Mouse (Mus musculus) stomach, postnatal 0 days (tissue): ENCODE results near the gene Cib2. TPM values are rescaled to one million over a fixed set of nuclear protein-coding genes. Genes with fewer than 3 reads are reported as not detected.
"Not testable (repeated sequence)": the region's sequence is repeated elsewhere in the genome, so short reads cannot be mapped to it uniquely, and the experiment has no call there.

Source experiments
- ATAC-seq: fragments of 200-750 bp; cut with Nextera tagmentation; 2 replicates; pipeline ENCODE4 v1.8.0; 2017; ENCODE audit not compliant: low FRiP score, low TSS enrichment
- DNase-seq: peaks from one replicate; pipeline ENCODE4 v3.0.0-alpha.2; 2016; ENCODE audit warnings: low spot score
- H3K27ac ChIP-seq: fragments of 300-500 bp; sonication (generic); replicated peaks from 2 replicates; pipeline ENCODE4 v1.5.1; 2014; ENCODE audit warnings: mild to moderate bottlenecking, control low read depth
- H3K27me3 ChIP-seq: fragments of 300-500 bp; sonication (generic); 2 replicates; pipeline ENCODE4 v1.6.1; 2014; ENCODE audit warnings: low read length; ENCODE audit not compliant: control insufficient read depth, insufficient read depth
- H3K36me3 ChIP-seq: fragments of 300-500 bp; sonication (generic); 2 replicates; pipeline ENCODE4 v1.6.1; 2014; ENCODE audit warnings: low read length, mixed read lengths; ENCODE audit not compliant: control insufficient read depth, insufficient read depth
- H3K4me1 ChIP-seq: fragments of 300-500 bp; sonication (generic); replicated peaks from 2 replicates; pipeline ENCODE4 v1.6.1; 2014; ENCODE audit warnings: antibody characterized with exemption; ENCODE audit not compliant: control insufficient read depth, insufficient read depth
- H3K4me2 ChIP-seq: fragments of 300-500 bp; sonication (generic); replicated peaks from 2 replicates; pipeline ENCODE4 v1.6.1; 2014; ENCODE audit warnings: low read depth, mild to moderate bottlenecking, control low read depth, moderate library complexity
- H3K4me3 ChIP-seq: fragments of 300-500 bp; sonication (generic); 2 replicates; pipeline ENCODE4 v1.5.1; 2014; ENCODE audit warnings: low read depth, low read length, control low read depth
- H3K9ac ChIP-seq: fragments of 300-500 bp; sonication (generic); 2 replicates; pipeline ENCODE4 v1.6.1; 2014; ENCODE audit warnings: mild to moderate bottlenecking, low read length, control low read depth, mixed read lengths
- H3K9me3 ChIP-seq: fragments of 300-500 bp; sonication (generic); 2 replicates; pipeline ENCODE4 v1.6.1; 2016; ENCODE audit warnings: low read length; ENCODE audit not compliant: control insufficient read depth
- CTCF ChIP-seq: IDR thresholded peaks from 2 replicates; pipeline ENCODE4 v1.5.1; 2016; ENCODE audit warnings: antibody characterized with exemption, low read depth, mild to moderate bottlenecking, moderate library complexity
- EP300 ChIP-seq: optimal IDR thresholded peaks from 2 replicates; pipeline ENCODE3; 2016; ENCODE audit warnings: antibody characterized with exemption
- WGBS: fragments of 180-500 bp; shearing (Covaris S2); extraction: QIAGEN DNeasy Blood & Tissue Kit; methylation state at CpG from one replicate; pipeline ENCODE4 v1.1.7; 2014; 5-methylcytosine and 5-hydroxymethylcytosine counted together
- polyA plus RNA-seq: library from polyadenylated mRNA; unstranded; fragments of >200 nt; fragmentation: Nextera tagmentation; extraction: Ambion mirVana; gene quantifications from 2 replicates; pipeline ENCODE4 v1.2.1, GENCODE M21; 2015

Cib2 gene
- polyA plus RNA-seq, 1 experiment from 2014 or later, result 6.1 TPM

GRCm38 (mm10) chr9:54596752-54597465 lies 36.9 kb upstream of the Cib2 start:
- 95% methylated on average over 15 of the region's 15 CpGs for WGBS
- DNase-seq, result no peak

GRCm38 (mm10) chr9:54593652-54594051 lies 33.6 kb upstream of the Cib2 start:
- not testable (repeated sequence) for H3K27me3 ChIP-seq, H3K4me3 ChIP-seq, ATAC-seq, DNase-seq, H3K9me3 ChIP-seq, H3K9ac ChIP-seq, H3K4me2 ChIP-seq, H3K4me1 ChIP-seq, H3K27ac ChIP-seq
- 80% methylated on average over 4 of the region's 4 CpGs for WGBS
- H3K36me3 ChIP-seq, result peaks cover 11% of the 10 kb centered on the region; the same call in 1 of the 2 replicates

More at GRCm38 (mm10) chr9:54596752-54597465, 36.9 kb upstream of the Cib2 start:
- Histone ChIP-seq H3K27me3 (no peaks in the 10 kb centered on the region), H3K36me3 (peaks cover 18% of the 10 kb centered on the region; the same call in 1 of the 2 replicates), H3K4me1 (no peaks in the 10 kb centered on the region), H3K9me3 (no peaks in the 10 kb centered on the region), H3K4me3 (no peak overlapping the region), H3K4me2 (no peak overlapping the region), H3K9ac (no peak overlapping the region), H3K27ac (no peak overlapping the region)
- ATAC-seq, result no peak
- TF ChIP-seq EP300 (no peak), CTCF (no peak)

GRCm38 (mm10) chr9:54587863-54588262 lies 27.8 kb upstream of the Cib2 start:
- 60% methylated on average over 4 of the region's 4 CpGs for WGBS

GRCm38 (mm10) chr9:54586199-54587061 lies 26.4 kb upstream of the Cib2 start, which contains the start of gene Idh3a:
TSS of gene Idh3a (plus strand) at chr9:54586334.
- H3K27me3 ChIP-seq, result no peaks in the 10 kb centered on the region
- peak within 1 kb of the TSS; percentile 61; the same call in 1 of the 2 replicates for H3K27ac ChIP-seq
- H3K9ac ChIP-seq, result peak within 1 kb of the TSS; percentile 81
- peak within 1 kb of the TSS; percentile 97 for H3K4me2 ChIP-seq
- DNase-seq (peak; percentile 98), ATAC-seq (peak; percentile 99)
- no peaks in the 10 kb centered on the region for H3K36me3 ChIP-seq
- peak within 1 kb of the TSS; percentile 89 for H3K4me3 ChIP-seq
- under 1% methylated on average over 71 of the region's 73 CpGs for WGBS
- H3K4me1 ChIP-seq, result no peaks in the 10 kb centered on the region
- H3K9me3 ChIP-seq, result no peaks in the 10 kb centered on the region
- TF ChIP-seq EP300, result no peak
- no peak for TF ChIP-seq CTCF

More at GRCm38 (mm10) chr9:54587863-54588262, 27.8 kb upstream of the Cib2 start:
- H3K27me3 ChIP-seq, result no peaks in the 10 kb centered on the region
- no peaks in the 10 kb centered on the region; the same call in 1 of the 2 replicates for H3K36me3 ChIP-seq
- no peak overlapping the region for H3K27ac ChIP-seq
- H3K4me2 ChIP-seq, result no peak overlapping the region
- ATAC-seq, result no peak
- no peak overlapping the region for H3K9ac ChIP-seq
- DNase-seq, result no peak
- no peaks in the 10 kb centered on the region for H3K4me1 ChIP-seq
- TF ChIP-seq EP300 (no peak), CTCF (no peak)
- no peaks in the 10 kb centered on the region for H3K9me3 ChIP-seq
- H3K4me3 ChIP-seq, result no peak overlapping the region

GRCm38 (mm10) chr9:54585839-54586198 lies 25.8 kb upstream of the Cib2 start:
- H3K27ac ChIP-seq, result no peak overlapping the region
- H3K4me3 ChIP-seq, result peak overlapping the region; percentile 89
- no peaks in the 10 kb centered on the region for H3K27me3 ChIP-seq
- H3K9ac ChIP-seq, result peak overlapping the region; percentile 38; the same call in 1 of the 2 replicates
- DNase-seq (no peak), ATAC-seq (no peak)
- no peaks in the 10 kb centered on the region for H3K36me3 ChIP-seq
- H3K4me1 ChIP-seq, result no peaks in the 10 kb centered on the region
- 33% methylated on average over 5 of the region's 5 CpGs for WGBS
- TF ChIP-seq CTCF, result no peak
- no peak for TF ChIP-seq EP300
- peak overlapping the region; percentile 97 for H3K4me2 ChIP-seq
- no peaks in the 10 kb centered on the region for H3K9me3 ChIP-seq

GRCm38 (mm10) chr9:54584127-54584526 lies 24.1 kb upstream of the Cib2 start:
- not testable (repeated sequence) for H3K27ac ChIP-seq, H3K4me3 ChIP-seq, H3K9me3 ChIP-seq, H3K36me3 ChIP-seq, H3K9ac ChIP-seq, H3K4me1 ChIP-seq, H3K27me3 ChIP-seq, DNase-seq, H3K4me2 ChIP-seq, ATAC-seq
- 68% methylated on average over 2 of the region's 2 CpGs for WGBS
